Mouse (Mus musculus) kidney, adult 2 months (tissue): ENCODE measurements around the gene Slc35g3. TPM values are rescaled to one million over a fixed set of nuclear protein-coding genes. Genes with fewer than 3 reads are reported as not detected.

ENCODE experiments used
- DNase-seq: peaks from one replicate; pipeline ENCODE4 v3.0.0; 2021
- H3K27ac ChIP-seq: fragments of 200-500 bp; 2 replicates; pipeline ENCODE4 v1.5.1; 2012; ENCODE audit warnings: low read depth, low read length, control low read depth, inconsistent platforms; ENCODE audit not compliant: insufficient read depth
- H3K27me3 ChIP-seq: fragments of 200-500 bp; replicated peaks from 2 replicates; pipeline ENCODE4 v1.6.1; 2012; ENCODE audit warnings: mild to moderate bottlenecking, moderate library complexity, low read length, inconsistent platforms; ENCODE audit not compliant: control insufficient read depth, insufficient read depth
- H3K36me3 ChIP-seq: fragments of 200-500 bp; 2 replicates; pipeline ENCODE4 v1.6.1; 2012; ENCODE audit warnings: mild to moderate bottlenecking, moderate library complexity, low read length, inconsistent platforms; ENCODE audit not compliant: control insufficient read depth, insufficient read depth
- H3K4me1 ChIP-seq: fragments of 200-500 bp; 2 replicates; pipeline ENCODE4 v1.6.1; 2011; ENCODE audit warnings: low read length; ENCODE audit not compliant: control insufficient read depth, insufficient read depth
- H3K4me3 ChIP-seq: fragments of 200-500 bp; 2 replicates; pipeline ENCODE4 v1.5.1; 2011; ENCODE audit warnings: mild to moderate bottlenecking, low read depth, low read length, control low read depth; ENCODE audit not compliant: insufficient read depth
- CTCF ChIP-seq: fragments of 200-500 bp; conservative IDR thresholded peaks from 2 replicates; pipeline ENCODE4 v1.5.1; 2011; ENCODE audit warnings: low read depth, mild to moderate bottlenecking, control low read depth, low read length, moderate library complexity, mixed read lengths; ENCODE audit not compliant: insufficient read depth, insufficient read length
- POLR2A ChIP-seq: fragments of 200-500 bp; IDR thresholded peaks from one replicate; pipeline ENCODE4 v1.6.1; 2011; ENCODE audit warnings: low read depth, low read length, control low read depth
- WGBS: fragments of 180-500 bp; shearing (Covaris S2); methylation state at CpG from one replicate; pipeline ENCODE4 v1.1.7; 2018; 5-methylcytosine and 5-hydroxymethylcytosine counted together
- polyA plus RNA-seq: library from polyadenylated mRNA; depleted of rRNA; stranded (reverse); fragments of >200 nt; gene quantifications from 2 replicates; pipeline ENCODE4 v1.2.3, GENCODE M21; 2012

Gene Slc35g3
- polyA plus RNA-seq, 1 experiment, result 0.05 TPM

- Histone ChIP-seq H3K36me3 (no peaks in the 10 kb centered on the region), H3K27ac (no peak overlapping the region), H3K4me3 (no peak overlapping the region), H3K4me1 (peaks cover 7% of the 10 kb centered on the region; the same call in 1 of the 2 replicates), H3K27me3 (no peaks in the 10 kb centered on the region)
- 94% methylated on average over 7 of the region's 7 CpGs for whole genome bisulfite sequencing
- no peak for TF ChIP-seq CTCF
- no peak for TF ChIP-seq POLR2A
- no peak for DNase-seq
These were observed 917 bp downstream of the Slc35g3 start for GRCm38 (mm10) chr11:69760901-69761200.

- TF ChIP-seq POLR2A (no peak), CTCF (no peak)
These were observed 1.4 kb downstream of the Slc35g3 start for GRCm38 (mm10) chr11:69760160-69760900.

GRCm38 (mm10) chr11:69758971-69759721 is 2.6 kb downstream of the Slc35g3 start:
- no peaks in the 10 kb centered on the region for H3K36me3 ChIP-seq
- peaks cover 8% of the 10 kb centered on the region; the same call in 1 of the 2 replicates for H3K4me1 ChIP-seq
- peak; percentile 39 for TF ChIP-seq POLR2A
- TF ChIP-seq CTCF, result no peak
- H3K27me3 ChIP-seq, result no peaks in the 10 kb centered on the region
- under 1% methylated on average over 37 of the region's 37 CpGs for WGBS
- peak; percentile 96 for DNase-seq
- H3K27ac ChIP-seq, result peak overlapping the region; percentile 99
- H3K4me3 ChIP-seq, result peak overlapping the region; percentile 70

More at GRCm38 (mm10) chr11:69760160-69760900, 1.4 kb downstream of the Slc35g3 start:
- WGBS, result 90% methylated on average over 14 of the region's 14 CpGs
- Histone ChIP-seq H3K4me3 (no peak overlapping the region), H3K4me1 (peaks cover 7% of the 10 kb centered on the region; the same call in 1 of the 2 replicates), H3K27me3 (no peaks in the 10 kb centered on the region), H3K27ac (no peak overlapping the region), H3K36me3 (no peaks in the 10 kb centered on the region)
- no peak for DNase-seq

GRCm38 (mm10) chr11:69758478-69758970 is 3.2 kb downstream of the Slc35g3 start, which contains the start of gene Polr2a:
Polr2a (minus strand) TSS chr11:69758637.
- peak; percentile 98 for DNase-seq
- peak; percentile 100 for TF ChIP-seq POLR2A
- no peak for TF ChIP-seq CTCF
- peaks cover 9% of the 10 kb centered on the region; the same call in 1 of the 2 replicates for H3K4me1 ChIP-seq
- peak within 1 kb of the TSS; percentile 99 for H3K27ac ChIP-seq
- H3K36me3 ChIP-seq, result no peaks in the 10 kb centered on the region
- under 1% methylated on average over 36 of the region's 36 CpGs for WGBS
- no peaks in the 10 kb centered on the region for H3K27me3 ChIP-seq
- peak within 1 kb of the TSS; percentile 70 for H3K4me3 ChIP-seq

- TF ChIP-seq POLR2A (no peak), CTCF (no peak)
- DNase-seq, result peak; percentile 98
- peaks cover 9% of the 10 kb centered on the region; the same call in 1 of the 2 replicates for H3K4me1 ChIP-seq
- H3K27me3 ChIP-seq, result no peaks in the 10 kb centered on the region
- WGBS, result under 1% methylated on average over 26 of the region's 26 CpGs
- no peaks in the 10 kb centered on the region for H3K36me3 ChIP-seq
- peak overlapping the region; percentile 88 for H3K27ac ChIP-seq
- peak overlapping the region; percentile 68 for H3K4me3 ChIP-seq
These were observed 3.7 kb downstream of the Slc35g3 start for GRCm38 (mm10) chr11:69758090-69758456.

- WGBS, result 22% methylated on average over 9 of the region's 9 CpGs
- Histone ChIP-seq H3K4me1 (peaks cover 9% of the 10 kb centered on the region; the same call in 1 of the 2 replicates), H3K4me3 (peak overlapping the region; percentile 68), H3K36me3 (no peaks in the 10 kb centered on the region), H3K27me3 (no peaks in the 10 kb centered on the region), H3K27ac (peak overlapping the region; percentile 56; the same call in 1 of the 2 replicates)
- no peak for TF ChIP-seq CTCF
- TF ChIP-seq POLR2A, result no peak
- DNase-seq, result no peak
These were observed 4.3 kb downstream of the Slc35g3 start for GRCm38 (mm10) chr11:69757303-69758089.
